Mouse (Mus musculus): ENCODE results near the gene Srgap2.

Srgap2 gene

DNA sequence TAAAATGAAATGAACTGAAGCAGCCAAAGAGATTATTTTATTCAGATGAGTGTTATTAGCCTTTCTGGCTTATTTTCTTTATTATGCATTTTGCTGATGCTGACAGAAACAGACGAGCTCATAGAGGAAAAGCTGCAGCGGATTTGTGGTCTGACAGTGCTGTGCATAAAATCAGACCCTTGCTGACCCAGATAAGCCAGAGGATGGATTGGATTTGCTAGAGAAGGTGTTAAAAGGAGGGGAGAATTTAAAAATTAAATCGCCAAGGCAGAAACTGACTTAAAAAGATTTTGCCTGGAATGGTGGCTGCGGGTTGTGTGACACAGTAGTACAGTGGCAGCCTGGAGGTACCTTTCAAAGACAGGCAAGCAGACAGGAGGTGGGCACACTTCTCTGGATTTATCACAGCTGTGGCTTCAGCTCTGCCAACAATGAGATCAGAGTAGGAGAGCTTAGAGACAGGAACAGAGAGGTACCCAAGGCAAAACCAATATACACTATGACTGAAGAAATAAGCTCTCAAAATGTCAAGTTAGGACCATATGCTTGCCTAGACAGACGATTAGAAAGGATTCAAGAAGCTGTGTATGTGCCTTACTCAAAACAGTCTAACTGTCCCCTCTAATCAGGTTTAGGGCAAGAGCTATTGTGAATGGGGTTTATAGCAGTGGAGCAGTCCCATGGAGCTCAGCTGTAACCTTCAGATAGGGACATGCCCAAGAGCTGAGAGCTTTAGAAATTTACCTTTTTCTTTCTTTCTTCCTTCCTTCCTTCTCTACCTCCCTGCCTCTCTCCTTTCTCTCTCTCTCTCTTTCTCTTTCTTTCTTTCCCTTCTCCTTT lies 109.1 kb downstream of the Srgap2 start:
- DNase-seq (ENCODE audit: low spot score in 2 of 2) = no peak

DNA sequence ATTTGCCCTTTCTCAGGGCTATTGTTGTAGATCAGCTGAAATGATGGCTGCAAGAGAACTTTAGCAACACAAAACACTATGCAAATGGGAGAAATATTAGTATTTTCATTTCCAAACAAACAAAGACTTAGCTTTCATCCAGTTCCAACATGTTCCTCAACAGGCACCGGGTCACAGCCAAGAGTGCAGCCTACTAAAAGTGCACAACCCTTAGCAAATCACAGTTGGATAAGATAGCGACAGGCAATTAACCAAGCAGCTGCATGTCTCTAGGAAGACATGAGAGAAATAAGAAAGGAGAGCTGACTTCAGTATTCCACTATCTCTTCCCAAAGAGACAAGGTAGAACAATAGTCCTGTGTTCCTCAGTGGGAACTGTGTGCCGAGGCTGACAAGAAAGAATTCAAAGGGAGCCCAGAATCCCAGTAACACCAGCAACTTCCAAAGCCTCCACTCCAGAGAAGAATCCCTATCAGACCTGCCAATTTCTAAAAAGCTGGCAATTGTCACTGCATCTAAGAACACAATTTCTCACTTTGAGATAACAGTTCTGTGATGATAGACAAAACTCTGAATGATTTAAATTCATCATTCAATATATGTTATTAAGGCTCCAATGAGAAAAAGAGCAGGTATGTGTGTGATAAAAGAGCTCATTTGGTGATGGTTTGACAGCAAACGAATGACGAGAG lies 109.9 kb downstream of the Srgap2 start:
- DNase-seq (ENCODE audit: low spot score in 2 of 2) = no peak

DNA sequence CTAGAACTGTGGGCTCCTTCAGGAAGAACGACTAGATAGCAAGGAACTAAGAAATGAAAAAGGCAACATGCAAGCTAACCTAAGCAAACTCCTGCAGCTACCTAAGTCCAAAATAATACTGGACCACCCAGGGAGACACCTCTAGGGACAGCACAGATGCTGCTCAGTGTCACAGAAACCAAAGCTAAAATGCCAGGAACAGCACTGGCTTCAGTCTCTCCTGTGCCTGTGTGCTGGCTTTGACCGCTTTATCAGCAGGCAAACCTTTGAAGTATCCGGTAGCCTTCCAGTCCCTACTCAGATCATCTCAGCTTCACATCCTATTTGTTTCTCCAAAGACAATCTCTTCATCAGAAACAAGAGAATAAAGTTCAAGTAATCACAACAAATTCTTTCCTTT lies 123.6 kb downstream of the Srgap2 start:
- DNase-seq (ENCODE audit: low spot score in 2 of 2) = no peak

DNA sequence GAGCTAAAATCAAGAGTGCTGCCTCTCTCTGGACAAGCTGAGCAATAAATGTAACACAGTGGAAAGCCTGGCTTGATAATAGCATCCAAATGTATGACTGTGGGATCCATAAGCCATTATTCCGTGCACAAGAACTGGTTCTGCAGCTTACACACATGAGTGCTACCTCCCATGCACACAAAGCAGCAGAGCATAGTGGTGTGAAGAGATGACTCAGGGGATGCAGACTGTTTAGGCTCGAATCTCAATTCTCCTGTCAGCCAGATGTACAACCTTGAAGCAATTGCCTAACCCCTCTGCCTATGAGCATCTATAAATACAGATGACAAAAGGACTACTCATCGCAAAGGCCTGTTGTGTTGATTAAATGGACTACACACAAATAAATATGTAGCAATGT lies 126.3 kb downstream of the Srgap2 start:
- DNase-seq (ENCODE audit: low spot score in 2 of 2) = no peak

- DNase-seq (ENCODE audit: low spot score in 2 of 2) = no peak
Measured at GRCm38 (mm10) chr1:131398181-131398580, 129.0 kb downstream of the Srgap2 start.

GRCm38 (mm10) chr1:131384406-131384805 lies 142.7 kb downstream of the Srgap2 start:
- peak; percentile 14 to 58 for DNase-seq (ENCODE audit: low spot score in 2 of 2)

DNA sequence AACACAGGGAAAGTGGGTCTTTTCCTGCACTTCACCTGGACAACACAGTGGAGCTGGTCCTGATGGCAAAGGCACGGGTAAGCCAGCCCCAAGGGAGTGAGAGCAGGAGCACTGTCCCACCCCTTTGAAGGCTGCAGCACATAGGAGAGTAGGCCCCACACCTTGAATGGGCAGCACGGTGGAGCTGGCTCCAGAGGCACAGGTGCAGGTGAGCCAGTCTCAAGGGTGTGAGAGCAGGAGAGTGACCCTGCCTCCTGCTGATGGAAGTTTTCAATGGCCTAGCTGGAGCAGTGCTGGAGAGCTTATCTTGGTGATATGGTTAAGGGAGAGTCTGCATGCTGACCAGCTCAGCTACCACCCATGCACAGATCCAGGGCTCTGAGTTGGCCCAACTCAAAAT lies 145.0 kb downstream of the Srgap2 start:
- no peak for DNase-seq (ENCODE audit: low spot score in 2 of 2)

- DNase-seq (ENCODE audit: low spot score in 2 of 2) = no peak
Measured at GRCm38 (mm10) chr1:131380254-131380653, 146.9 kb downstream of the Srgap2 start.

DNA sequence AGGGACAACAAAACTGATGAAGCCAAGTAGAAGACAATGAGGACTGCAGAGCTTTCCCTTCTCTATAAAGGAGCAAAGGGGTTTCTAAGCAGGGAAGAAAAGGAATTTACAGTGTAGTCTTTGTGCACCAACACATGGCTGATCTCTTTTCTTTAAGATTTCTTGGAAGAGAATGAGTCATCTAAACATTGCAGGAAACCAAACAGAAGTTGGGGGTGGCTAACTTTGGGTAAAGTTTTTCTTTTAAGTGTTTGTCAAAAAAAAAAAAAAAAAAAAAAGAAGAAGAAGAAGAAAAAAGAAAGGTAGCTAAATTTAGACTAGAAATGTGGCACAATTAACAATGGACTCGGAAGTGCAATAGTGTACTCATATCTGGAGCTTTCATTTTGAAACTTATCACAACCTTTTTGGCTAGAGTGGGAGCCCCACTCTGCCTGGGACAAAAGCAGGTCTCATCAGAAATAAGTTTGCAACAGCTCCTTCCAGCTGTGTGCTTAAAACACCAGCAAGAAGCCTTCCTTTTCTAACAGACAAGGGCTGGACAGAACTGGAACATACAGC lies 148.2 kb downstream of the Srgap2 start:
- no peak for DNase-seq (ENCODE audit: low spot score in 2 of 2)

GRCm38 (mm10) chr1:131378081-131378913 lies 148.9 kb downstream of the Srgap2 start:
- no peak for DNase-seq (ENCODE audit: low spot score in 2 of 2)

GRCm38 (mm10) chr1:131365832-131366231 lies 161.3 kb downstream of the Srgap2 start:
- peak; percentile 22 to 23 for DNase-seq (ENCODE audit: low spot score in 2 of 2)

DNA sequence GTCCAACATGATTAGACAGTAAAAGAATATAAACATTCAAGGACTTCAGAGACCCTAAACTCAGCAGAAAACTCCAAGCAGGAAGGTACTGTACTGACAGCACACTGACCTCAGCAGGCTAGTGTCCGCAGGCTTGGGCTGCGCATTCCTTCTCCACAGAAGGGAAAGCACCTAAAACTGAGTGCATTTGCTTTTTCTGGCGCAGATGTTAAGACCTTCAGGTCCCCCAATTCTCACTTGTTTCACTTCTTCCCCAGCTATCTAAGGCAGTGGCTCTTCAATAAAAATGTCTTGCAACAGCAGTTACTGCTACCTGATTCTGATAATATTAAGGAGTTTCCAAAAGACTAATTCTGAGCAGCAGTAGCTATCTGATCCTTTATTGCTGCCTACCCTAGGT lies 162.7 kb downstream of the Srgap2 start:
- DNase-seq (ENCODE audit: low spot score in 2 of 2) = no peak

- no peak for DNase-seq (ENCODE audit: low spot score in 2 of 2)
Measured at GRCm38 (mm10) chr1:131363887-131364286, 163.3 kb downstream of the Srgap2 start.

- no peak for DNase-seq (ENCODE audit: low spot score in 2 of 2)
Measured at GRCm38 (mm10) chr1:131362089-131362488, 165.1 kb downstream of the Srgap2 start.

- no peak for DNase-seq (ENCODE audit: low spot score in 2 of 2)
Measured at GRCm38 (mm10) chr1:131360800-131361199, 166.4 kb downstream of the Srgap2 start.

DNA sequence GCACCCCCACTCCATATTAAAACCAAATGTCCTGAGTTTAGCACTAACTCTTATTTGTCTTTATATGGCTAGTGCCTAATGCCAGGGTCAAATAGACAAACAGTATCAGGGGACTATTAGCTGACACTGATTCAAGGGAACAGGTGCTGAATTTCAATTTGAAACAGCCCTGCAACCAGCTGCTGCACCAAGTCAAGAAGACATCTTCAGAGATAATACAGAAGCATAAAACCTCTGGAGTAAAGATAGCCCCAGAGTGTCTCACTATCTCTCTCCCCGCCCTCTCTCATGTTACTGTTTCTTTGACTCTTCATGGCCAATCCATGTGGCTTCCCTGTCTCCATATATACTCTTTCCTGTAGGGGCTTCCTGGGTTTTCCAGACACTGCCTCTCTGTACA lies 167.5 kb downstream of the Srgap2 start:
- DNase-seq (ENCODE audit: low spot score in 2 of 2) = no peak

DNA sequence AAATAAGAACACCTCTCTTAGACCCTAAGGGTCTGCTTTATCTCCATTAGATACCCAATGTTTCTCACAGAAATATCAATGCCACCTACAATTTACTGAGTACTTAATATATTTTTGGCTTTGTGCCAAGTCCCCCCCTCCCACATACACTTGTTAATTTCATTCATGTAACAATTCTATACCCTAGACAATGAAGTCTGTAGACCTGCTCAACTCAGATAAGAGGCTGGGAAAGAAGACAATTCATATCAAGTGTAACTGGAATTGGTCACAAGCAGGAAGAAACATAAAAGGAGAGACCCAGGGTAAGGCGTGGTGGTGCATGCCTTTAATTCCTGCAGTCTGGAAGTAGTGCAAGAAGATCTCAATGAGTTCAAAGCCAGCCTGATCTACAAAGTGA lies 169.9 kb downstream of the Srgap2 start:
- DNase-seq (ENCODE audit: low spot score in 2 of 2) = no peak

- DNase-seq (ENCODE audit: low spot score in 2 of 2) = no peak
Measured at GRCm38 (mm10) chr1:131351436-131351835, 175.7 kb downstream of the Srgap2 start.

- DNase-seq (ENCODE audit: low spot score in 2 of 2) = no peak
Measured at GRCm38 (mm10) chr1:131349993-131350510, 177.1 kb downstream of the Srgap2 start.

DNA sequence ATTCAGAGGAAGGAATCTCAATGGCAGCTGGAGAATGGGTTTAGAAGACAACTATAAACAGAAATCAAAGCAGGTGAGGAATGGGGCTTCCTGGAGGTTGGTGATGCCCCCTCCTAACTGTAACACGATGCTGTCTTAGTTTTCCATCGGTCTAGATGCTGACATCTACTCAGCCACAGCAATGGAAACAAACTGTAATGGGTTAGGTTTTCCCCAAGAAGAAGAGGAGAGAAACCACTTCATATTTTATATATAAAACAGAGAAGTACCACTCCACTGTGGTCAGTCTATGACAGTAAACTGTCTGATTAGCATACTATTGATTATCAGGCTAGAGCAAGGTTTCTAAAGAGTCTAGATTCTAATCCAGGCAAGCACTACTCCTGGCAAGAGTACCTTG lies 179.4 kb downstream of the Srgap2 start:
- DNase-seq (ENCODE audit: low spot score in 2 of 2) = no peak

- no peak for DNase-seq (ENCODE audit: low spot score in 2 of 2)
Measured at GRCm38 (mm10) chr1:131346916-131347555, 180.1 kb downstream of the Srgap2 start.

Measured in natural killer cell, adult 2 months (primary cell).